Comparison of ENCODE assay signal across 42 mouse cellular contexts in genomic region chr4:43770909-43771308, GRCm38 (mm10). TPM values are rescaled to one million over a fixed set of nuclear protein-coding genes. Genes with fewer than 3 reads are reported as not detected.
"Had no signal": no experiment of that assay in that cellular context is flagged by ENCODE, and none has a peak within 500 bp of the region (broad histone marks: within the 10 kb centered on the region; RNA-seq: fewer than 3 reads in every experiment).

Olfr159 (minus strand) TSS chr4:43771009.

- H3K4me1 ChIP-seq: limb, embryonic 10.5 days; limb, embryonic 12.5 days; limb, embryonic 13.5 days; limb, embryonic 15.5 days; liver, embryonic 12.5 days; liver, embryonic 13.5 days; liver, embryonic 15.5 days; megakaryocyte, embryonic 14.5 days; midbrain, embryonic 10.5 days; midbrain, embryonic 12.5 days; midbrain, embryonic 13.5 days; midbrain, embryonic 15.5 days had no signal

- H3K36me3 ChIP-seq: limb, embryonic 10.5 days; limb, embryonic 12.5 days; limb, embryonic 13.5 days; limb, embryonic 15.5 days; liver, embryonic 12.5 days; liver, embryonic 13.5 days; liver, embryonic 15.5 days; lung, embryonic 15.5 days; midbrain, embryonic 10.5 days; midbrain, embryonic 12.5 days; midbrain, embryonic 13.5 days; midbrain, embryonic 15.5 days had no signal

- ATAC-seq: liver, embryonic 12.5 days; liver, postnatal 0 days; midbrain, embryonic 13.5 days; midbrain, embryonic 15.5 days; midbrain, embryonic 16.5 days had no signal

- H3K9me3 ChIP-seq: limb, embryonic 12.5 days; limb, embryonic 13.5 days; limb, embryonic 15.5 days; liver, embryonic 12.5 days; liver, embryonic 15.5 days; lung, embryonic 15.5 days; midbrain, embryonic 10.5 days; midbrain, embryonic 12.5 days; midbrain, embryonic 13.5 days; midbrain, embryonic 15.5 days had no signal

- H3K4me3 ChIP-seq: left cerebral cortex, adult 2 months; limb, embryonic 10.5 days; limb, embryonic 12.5 days; limb, embryonic 13.5 days; limb, embryonic 15.5 days; liver, embryonic 12.5 days; liver, embryonic 13.5 days; liver, embryonic 15.5 days; lung, embryonic 15.5 days; megakaryocyte, embryonic 14.5 days; midbrain, embryonic 10.5 days; midbrain, embryonic 12.5 days; midbrain, embryonic 13.5 days; midbrain, embryonic 15.5 days; myocyte had no signal

- H3K9ac ChIP-seq: limb, embryonic 12.5 days; limb, embryonic 13.5 days; limb, embryonic 15.5 days; liver, embryonic 12.5 days; liver, embryonic 13.5 days; liver, embryonic 14.5 days; liver, embryonic 15.5 days; liver, postnatal 0 days; lung, embryonic 14.5 days; lung, embryonic 15.5 days; midbrain, embryonic 12.5 days; midbrain, embryonic 13.5 days; midbrain, embryonic 15.5 days had no signal

- H3K27me3 ChIP-seq: limb, embryonic 12.5 days; limb, embryonic 13.5 days; limb, embryonic 15.5 days; liver, embryonic 12.5 days; liver, embryonic 15.5 days; lung, embryonic 15.5 days; midbrain, embryonic 12.5 days; midbrain, embryonic 13.5 days; midbrain, embryonic 15.5 days had no signal

- H3K27ac ChIP-seq: left cerebral cortex, adult 2 months; limb, embryonic 10.5 days; limb, embryonic 12.5 days; limb, embryonic 13.5 days; limb, embryonic 15.5 days; liver, embryonic 12.5 days; liver, embryonic 13.5 days; liver, embryonic 14.5 days; liver, embryonic 15.5 days; lung, embryonic 15.5 days; macrophage; midbrain, embryonic 10.5 days; midbrain, embryonic 12.5 days; midbrain, embryonic 13.5 days; midbrain, embryonic 15.5 days had no signal

- DNase-seq: left cerebral cortex, postnatal 4 days; liver; liver, embryonic 13.5 days; liver, postnatal 0 days; lung, adult 2 months; lung, postnatal 4 days; midbrain, embryonic 14.5 days had no signal

- H3K4me2 ChIP-seq: limb, embryonic 12.5 days; limb, embryonic 13.5 days; limb, embryonic 15.5 days; liver, embryonic 11.5 days; liver, embryonic 12.5 days; liver, embryonic 13.5 days; liver, embryonic 15.5 days; lung, embryonic 14.5 days; lung, embryonic 15.5 days; midbrain, embryonic 11.5 days; midbrain, embryonic 12.5 days; midbrain, embryonic 13.5 days; midbrain, embryonic 15.5 days had no signal

RNA-seq across cellular contexts. Expression of gene Olfr159, which starts in this region (rescaled TPM):
- total RNA-seq: left cerebral cortex, adult 2 months; left cerebral cortex, postnatal 10 days; left cerebral cortex, postnatal 14 days; left cerebral cortex, postnatal 25 days; left cerebral cortex, postnatal 36 days; left cerebral cortex, postnatal 4 days; liver, adult 2 months; megakaryocyte progenitor cell, adult 5-6 weeks; megakaryocyte, adult 5-6 weeks; megakaryocyte-erythroid progenitor cell, adult 5-6 weeks; midbrain, postnatal 0 days; monocyte, adult 5-6 weeks had no signal
- polyA plus RNA-seq: limb, embryonic 10.5 days; limb, embryonic 11.5 days; limb, embryonic 12.5 days; limb, embryonic 13.5 days; limb, embryonic 14.5 days; limb, embryonic 15.5 days; liver, adult 2 months; liver, embryonic 11.5 days; liver, embryonic 12.5 days; liver, embryonic 13.5 days; liver, embryonic 14.5 days; liver, embryonic 15.5 days; liver, embryonic 16.5 days; liver, postnatal 0 days; lung, embryonic 14.5 days; lung, embryonic 15.5 days; lung, embryonic 16.5 days; lung, postnatal 0 days; macrophage; midbrain, embryonic 10.5 days; midbrain, embryonic 11.5 days; midbrain, embryonic 12.5 days; midbrain, embryonic 13.5 days; midbrain, embryonic 14.5 days; midbrain, embryonic 15.5 days; midbrain, embryonic 16.5 days; midbrain, postnatal 0 days; myocyte had no signal
